Mouse (Mus musculus) kidney, adult 2 months (tissue): ENCODE measurements around the gene Zer1.

Experiments used
- CTCF ChIP-seq: fragments of 200-500 bp; conservative IDR thresholded peaks from 2 replicates; pipeline ENCODE4 v1.5.1; 2011; ENCODE audit warnings: low read depth, mild to moderate bottlenecking, control low read depth, low read length, moderate library complexity, mixed read lengths; ENCODE audit not compliant: insufficient read depth, insufficient read length
- POLR2A ChIP-seq: fragments of 200-500 bp; IDR thresholded peaks from one replicate; pipeline ENCODE4 v1.6.1; 2011; ENCODE audit warnings: low read depth, low read length, control low read depth

DNA sequence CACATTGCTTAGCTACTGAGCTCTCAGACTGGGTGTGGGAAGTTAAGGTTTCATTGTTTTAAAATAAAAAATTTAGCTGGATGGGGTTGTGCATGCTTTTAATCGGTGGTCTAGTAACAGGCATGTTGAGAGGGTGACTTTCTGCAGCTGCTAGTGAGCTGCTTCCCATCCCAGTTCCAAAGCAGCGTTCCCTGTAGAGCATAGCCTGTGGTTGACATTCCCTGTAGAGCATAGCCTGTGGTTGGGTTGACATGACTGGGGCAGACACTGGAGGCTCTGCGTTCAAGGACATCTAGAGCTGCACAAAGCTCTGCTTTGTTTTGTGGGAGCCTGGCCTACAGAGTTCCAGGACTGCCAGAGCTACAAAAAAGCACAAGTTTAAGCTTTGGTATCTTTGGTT lies 51.1 kb downstream of the Zer1 start:
- no peak for TF ChIP-seq CTCF
- TF ChIP-seq POLR2A = no peak
